Mouse (Mus musculus): ENCODE measurements at regions not wholly inside any gene's neighbourhood (a gene's known extent, or its start where the extent isn't known, plus 50 kb on each side); places are given as distances from the start of the nearest gene placed in this dataset.

DNA sequence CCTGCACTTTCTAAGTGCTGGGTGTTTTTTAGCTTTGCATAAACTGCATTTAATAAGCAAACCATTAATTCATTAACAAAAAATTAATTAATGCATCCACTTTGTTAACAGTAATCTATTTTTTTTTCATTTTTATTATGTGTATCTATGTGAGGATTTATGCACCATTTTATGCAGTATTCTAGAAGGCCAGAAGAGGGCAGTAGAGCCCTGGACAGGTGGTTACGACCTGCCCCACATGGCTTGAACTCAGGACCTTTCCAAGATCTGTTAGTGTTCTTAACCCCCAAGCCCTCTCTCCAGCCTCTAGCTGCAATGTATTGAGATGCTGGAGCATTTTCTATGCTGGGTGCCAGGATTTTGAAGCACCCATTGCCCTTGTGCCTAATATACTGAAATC lies 377.6 kb upstream of the Tbx3 start:
- Histone ChIP-seq H3K4me1 (peaks cover 4% of the 10 kb centered on the region; the same call in 1 of the 2 replicates), H3K36me3 (no peaks in the 10 kb centered on the region), H3K27me3 (peaks cover 38% of the 10 kb centered on the region), H3K9ac (no peak overlapping the region), H3K4me2 (no peak overlapping the region), H3K4me3 (no peak overlapping the region), H3K27ac (no peak overlapping the region), H3K9me3 (0 out of 2 replicates have a peak, but pooled peaks cover 5% of the 10 kb centered on the region)
- 91% methylated on average over 1 of the region's 1 CpGs for WGBS
- no peak for ATAC-seq (ENCODE audit: insufficient number of reproducible peaks, low FRiP score, low TSS enrichment, low read depth)

DNA sequence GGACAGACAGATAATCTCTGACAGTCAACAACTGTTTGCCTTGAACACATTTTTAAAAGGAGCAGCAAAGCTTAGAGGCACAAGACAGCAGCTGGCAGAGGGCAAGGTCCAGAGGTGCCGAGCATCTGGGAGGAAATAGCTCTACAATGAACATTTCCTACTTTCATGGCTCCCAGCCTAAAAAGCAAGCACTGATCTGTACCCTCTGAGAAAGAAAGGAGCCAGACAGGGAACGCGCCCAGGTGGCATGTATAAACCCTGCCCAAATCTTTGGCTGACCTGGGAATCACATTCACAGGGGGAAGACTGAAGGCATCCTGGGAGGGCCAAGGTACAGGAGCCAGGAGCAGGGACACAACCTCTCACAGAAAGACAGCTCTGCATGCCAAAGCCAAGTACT lies 371.2 kb upstream of the Tbx3 start:
- no peaks in the 10 kb centered on the region for H3K9me3 ChIP-seq
- H3K4me3 ChIP-seq: no peak overlapping the region
- no peak overlapping the region for H3K4me2 ChIP-seq
- H3K36me3 ChIP-seq: no peaks in the 10 kb centered on the region
- WGBS: 52% methylated on average over 3 of the region's 3 CpGs
- no peak overlapping the region for H3K27ac ChIP-seq
- peaks cover 21% of the 10 kb centered on the region; the same call in 1 of the 2 replicates for H3K27me3 ChIP-seq
- H3K9ac ChIP-seq: no peak overlapping the region
- H3K4me1 ChIP-seq: peaks cover 11% of the 10 kb centered on the region
- no peak for ATAC-seq (ENCODE audit: insufficient number of reproducible peaks, low FRiP score, low TSS enrichment, low read depth)

DNA sequence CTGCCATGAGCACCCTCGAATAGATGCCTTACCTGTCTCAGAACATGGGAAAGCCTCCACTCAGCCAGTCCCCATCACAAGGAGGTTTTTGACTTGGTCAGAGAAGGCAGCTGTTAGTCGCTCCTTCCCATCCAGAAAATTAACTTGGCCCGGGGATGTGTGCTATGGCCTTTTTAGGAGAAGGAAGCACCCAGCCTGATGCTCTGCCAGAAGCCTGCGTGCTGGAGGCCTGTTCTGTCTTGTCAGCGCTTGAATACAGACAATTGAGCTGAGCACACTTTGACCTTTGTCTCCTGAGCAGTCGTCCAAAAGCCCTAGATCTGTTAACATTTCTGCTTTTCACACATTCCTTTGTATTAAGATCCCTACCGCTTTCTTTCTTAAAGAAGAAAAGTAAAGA lies 370.4 kb upstream of the Tbx3 start:
- no peak for ATAC-seq (ENCODE audit: insufficient number of reproducible peaks, low FRiP score, low TSS enrichment, low read depth)
- H3K27me3 ChIP-seq: peaks cover 21% of the 10 kb centered on the region; the same call in 1 of the 2 replicates
- H3K27ac ChIP-seq: no peak overlapping the region

GRCm38 (mm10) chr5:119301539-119301938 lies 368.9 kb upstream of the Tbx3 start:
- Histone ChIP-seq H3K27ac (no peak overlapping the region), H3K9ac (no peak overlapping the region), H3K4me2 (no peak overlapping the region), H3K4me3 (no peak overlapping the region), H3K9me3 (no peaks in the 10 kb centered on the region), H3K36me3 (no peaks in the 10 kb centered on the region), H3K4me1 (peaks cover 10% of the 10 kb centered on the region), H3K27me3 (peaks cover 20% of the 10 kb centered on the region; the same call in 1 of the 2 replicates)
- WGBS: 37% methylated on average over 5 of the region's 5 CpGs
- ATAC-seq (ENCODE audit: insufficient number of reproducible peaks, low FRiP score, low TSS enrichment, low read depth): no peak

More for the DNA sequence above, 370.4 kb upstream of the Tbx3 start:
- Histone ChIP-seq H3K36me3 (no peaks in the 10 kb centered on the region), H3K4me1 (peaks cover 11% of the 10 kb centered on the region), H3K4me2 (no peak overlapping the region), H3K9me3 (no peaks in the 10 kb centered on the region), H3K9ac (no peak overlapping the region), H3K4me3 (no peak overlapping the region)
- WGBS: 39% methylated on average over 7 of the region's 7 CpGs

DNA sequence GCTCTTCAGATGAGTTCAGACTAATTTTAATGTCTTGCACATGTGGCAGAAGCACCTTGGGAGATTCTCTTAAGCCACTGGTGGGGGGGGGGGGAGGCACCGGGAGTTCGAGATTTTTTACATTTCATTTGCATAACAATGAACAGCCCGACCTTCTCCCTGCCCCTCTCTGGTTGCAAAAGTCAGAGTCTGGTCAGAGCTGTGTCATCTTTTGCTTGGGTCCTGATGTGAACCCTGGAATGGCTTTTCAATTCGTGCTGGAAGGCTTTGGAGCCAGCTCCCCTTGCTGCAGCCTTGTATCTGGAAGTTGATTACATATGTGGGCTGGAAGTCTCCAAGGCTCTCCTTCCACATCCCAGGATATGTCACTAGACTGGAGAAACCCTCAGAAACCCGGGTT lies 365.7 kb upstream of the Tbx3 start:
- no peaks in the 10 kb centered on the region for H3K36me3 ChIP-seq
- WGBS: 20% methylated on average over 5 of the region's 5 CpGs
- no peak for ATAC-seq (ENCODE audit: insufficient number of reproducible peaks, low FRiP score, low TSS enrichment, low read depth)
- no peak overlapping the region for H3K27ac ChIP-seq
- no peak overlapping the region for H3K4me3 ChIP-seq
- no peaks in the 10 kb centered on the region for H3K9me3 ChIP-seq
- H3K9ac ChIP-seq: no peak overlapping the region
- H3K4me1 ChIP-seq: peaks cover 4% of the 10 kb centered on the region; the same call in 1 of the 2 replicates
- peaks cover 17% of the 10 kb centered on the region; the same call in 1 of the 2 replicates for H3K27me3 ChIP-seq
- no peak overlapping the region for H3K4me2 ChIP-seq

GRCm38 (mm10) chr5:119307768-119308167 lies 362.7 kb upstream of the Tbx3 start:
- 0 out of 2 replicates have a peak, but pooled peaks cover 4% of the 10 kb centered on the region for H3K27me3 ChIP-seq
- no peak overlapping the region for H3K4me2 ChIP-seq
- H3K9me3 ChIP-seq: no peaks in the 10 kb centered on the region
- no peak for ATAC-seq (ENCODE audit: insufficient number of reproducible peaks, low FRiP score, low TSS enrichment, low read depth)
- no peaks in the 10 kb centered on the region for H3K36me3 ChIP-seq
- WGBS: 63% methylated on average over 6 of the region's 6 CpGs
- H3K4me3 ChIP-seq: no peak overlapping the region
- H3K4me1 ChIP-seq: peaks cover 9% of the 10 kb centered on the region; the same call in 1 of the 2 replicates
- no peak overlapping the region for H3K27ac ChIP-seq
- no peak overlapping the region for H3K9ac ChIP-seq

GRCm38 (mm10) chr5:119310178-119310930 lies 360.1 kb upstream of the Tbx3 start:
- H3K4me1 ChIP-seq: peaks cover 9% of the 10 kb centered on the region; the same call in 1 of the 2 replicates
- H3K27me3 ChIP-seq: no peaks in the 10 kb centered on the region
- no peak for ATAC-seq (ENCODE audit: insufficient number of reproducible peaks, low FRiP score, low TSS enrichment, low read depth)
- H3K4me3 ChIP-seq: no peak overlapping the region
- no peak overlapping the region for H3K4me2 ChIP-seq
- WGBS: 53% methylated on average over 11 of the region's 11 CpGs
- H3K27ac ChIP-seq: no peak overlapping the region
- H3K9ac ChIP-seq: no peak overlapping the region
- H3K36me3 ChIP-seq: no peaks in the 10 kb centered on the region
- no peaks in the 10 kb centered on the region for H3K9me3 ChIP-seq

- H3K27ac ChIP-seq: no peak overlapping the region
- H3K27me3 ChIP-seq: no peaks in the 10 kb centered on the region
- H3K4me1 ChIP-seq: peaks cover 9% of the 10 kb centered on the region; the same call in 1 of the 2 replicates
- H3K36me3 ChIP-seq: no peaks in the 10 kb centered on the region
- 70% methylated on average over 14 of the region's 14 CpGs for WGBS
- no peak for ATAC-seq (ENCODE audit: insufficient number of reproducible peaks, low FRiP score, low TSS enrichment, low read depth)
- no peak overlapping the region for H3K9ac ChIP-seq
- no peak overlapping the region for H3K4me3 ChIP-seq
- no peak overlapping the region for H3K4me2 ChIP-seq
- H3K9me3 ChIP-seq: no peaks in the 10 kb centered on the region
Observed at GRCm38 (mm10) chr5:119312808-119313207, 357.7 kb upstream of the Tbx3 start.

DNA sequence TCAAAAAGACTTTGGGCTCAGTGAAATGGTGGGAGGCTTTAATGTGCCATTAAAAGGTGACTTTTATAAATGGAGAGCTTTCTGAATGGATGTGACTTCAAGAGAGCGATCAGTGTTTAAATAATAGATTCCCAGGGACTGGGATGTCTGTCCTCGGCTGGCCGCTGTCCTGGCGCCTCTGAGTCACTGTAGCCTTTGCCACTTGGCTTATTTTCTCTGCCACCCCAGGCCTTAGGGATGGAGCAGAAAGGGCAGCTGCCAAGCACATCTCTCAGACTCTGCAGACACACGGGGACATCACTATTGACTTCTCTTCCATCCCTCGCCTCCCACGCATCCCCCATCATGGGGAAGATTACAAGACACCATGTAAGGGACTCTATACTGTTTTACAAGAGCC lies 355.3 kb upstream of the Tbx3 start:
- no peaks in the 10 kb centered on the region for H3K9me3 ChIP-seq
- no peak overlapping the region for H3K9ac ChIP-seq
- H3K4me2 ChIP-seq: no peak overlapping the region
- H3K27me3 ChIP-seq: no peaks in the 10 kb centered on the region
- H3K4me1 ChIP-seq: peaks cover 5% of the 10 kb centered on the region; the same call in 1 of the 2 replicates
- 93% methylated on average over 7 of the region's 7 CpGs for WGBS
- H3K4me3 ChIP-seq: no peak overlapping the region
- no peak for ATAC-seq (ENCODE audit: insufficient number of reproducible peaks, low FRiP score, low TSS enrichment, low read depth)
- no peak overlapping the region for H3K27ac ChIP-seq
- no peaks in the 10 kb centered on the region for H3K36me3 ChIP-seq

DNA sequence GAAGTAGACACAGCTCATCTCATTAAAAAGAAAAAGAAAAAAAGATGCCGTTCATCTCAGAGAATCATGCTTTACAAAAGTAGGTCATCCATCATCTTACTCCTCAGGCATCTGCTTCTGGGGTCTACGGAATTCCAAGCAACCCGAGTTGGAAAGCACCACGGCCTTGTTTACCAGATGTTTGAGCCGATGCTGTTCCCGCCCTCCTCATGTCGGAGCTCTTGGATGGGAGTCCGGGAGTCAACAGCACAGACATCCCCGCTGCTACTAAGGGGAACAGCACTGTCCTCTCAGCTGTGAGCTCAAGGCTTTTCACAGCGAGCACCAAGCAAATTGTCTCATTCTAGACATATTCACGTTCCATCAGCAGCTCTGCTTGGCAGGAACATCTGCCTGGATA lies 352.9 kb upstream of the Tbx3 start:
- H3K36me3 ChIP-seq: no peaks in the 10 kb centered on the region
- no peak overlapping the region for H3K9ac ChIP-seq
- H3K27me3 ChIP-seq: 0 out of 2 replicates have a peak, but pooled peaks cover 4% of the 10 kb centered on the region
- ATAC-seq (ENCODE audit: insufficient number of reproducible peaks, low FRiP score, low TSS enrichment, low read depth): no peak
- H3K27ac ChIP-seq: no peak overlapping the region
- H3K4me1 ChIP-seq: 0 out of 2 replicates have a peak, but pooled peaks cover 4% of the 10 kb centered on the region
- no peak overlapping the region for H3K4me3 ChIP-seq
- no peaks in the 10 kb centered on the region for H3K9me3 ChIP-seq
- 63% methylated on average over 11 of the region's 11 CpGs for WGBS
- H3K4me2 ChIP-seq: no peak overlapping the region

GRCm38 (mm10) chr5:119321368-119322144 lies 348.9 kb upstream of the Tbx3 start:
- Histone ChIP-seq H3K36me3 (no peaks in the 10 kb centered on the region), H3K4me3 (no peak overlapping the region), H3K27me3 (0 out of 2 replicates have a peak, but pooled peaks cover 4% of the 10 kb centered on the region), H3K9me3 (no peaks in the 10 kb centered on the region), H3K27ac (no peak overlapping the region), H3K4me1 (0 out of 2 replicates have a peak, but pooled peaks cover 8% of the 10 kb centered on the region), H3K9ac (no peak overlapping the region), H3K4me2 (no peak overlapping the region)
- ATAC-seq (ENCODE audit: insufficient number of reproducible peaks, low FRiP score, low TSS enrichment, low read depth): no peak
- WGBS: 75% methylated on average over 10 of the region's 10 CpGs

DNA sequence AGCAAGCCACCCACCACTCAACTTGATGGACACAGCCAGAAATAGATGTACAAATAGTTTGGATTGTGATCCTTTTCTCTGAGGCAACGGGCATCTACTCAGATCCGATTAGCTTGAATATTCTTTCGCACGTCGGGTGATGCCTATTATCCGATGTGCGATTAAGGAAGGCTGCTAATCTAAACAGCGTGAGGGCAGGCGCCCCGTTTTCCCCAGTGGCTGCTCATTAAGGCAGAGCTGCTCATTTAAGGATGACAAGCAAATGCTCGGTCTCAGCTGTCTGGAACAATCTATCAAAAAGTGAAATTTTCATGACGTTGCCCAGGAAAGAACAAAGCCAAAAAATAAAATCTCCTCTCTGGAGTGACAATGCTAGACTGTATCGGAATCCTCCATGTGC lies 348.1 kb upstream of the Tbx3 start:
- Histone ChIP-seq H3K27me3 (0 out of 2 replicates have a peak, but pooled peaks cover 4% of the 10 kb centered on the region), H3K9me3 (no peaks in the 10 kb centered on the region), H3K4me2 (no peak overlapping the region), H3K4me3 (no peak overlapping the region), H3K4me1 (0 out of 2 replicates have a peak, but pooled peaks cover 8% of the 10 kb centered on the region), H3K27ac (no peak overlapping the region), H3K36me3 (no peaks in the 10 kb centered on the region), H3K9ac (no peak overlapping the region)
- 69% methylated on average over 13 of the region's 13 CpGs for WGBS
- ATAC-seq (ENCODE audit: insufficient number of reproducible peaks, low FRiP score, low TSS enrichment, low read depth): no peak
